Mouse (Mus musculus) embryonic fibroblast, embryonic 13.5 days (primary cell): ENCODE data around the gene Bdnf.

Source experiments
- CTCF ChIP-seq: IDR thresholded peaks from 2 replicates; pipeline ENCODE4 v1.5.1; 2011; ENCODE audit warnings: mild to moderate bottlenecking, control low read depth, low read length, moderate library complexity, borderline replicate concordance; ENCODE audit not compliant: insufficient read depth
- POLR2A ChIP-seq: IDR thresholded peaks from 2 replicates; pipeline ENCODE4 v1.6.1; 2011; ENCODE audit warnings: low read depth, mild to moderate bottlenecking, control low read depth, low read length, moderate library complexity

DNA sequence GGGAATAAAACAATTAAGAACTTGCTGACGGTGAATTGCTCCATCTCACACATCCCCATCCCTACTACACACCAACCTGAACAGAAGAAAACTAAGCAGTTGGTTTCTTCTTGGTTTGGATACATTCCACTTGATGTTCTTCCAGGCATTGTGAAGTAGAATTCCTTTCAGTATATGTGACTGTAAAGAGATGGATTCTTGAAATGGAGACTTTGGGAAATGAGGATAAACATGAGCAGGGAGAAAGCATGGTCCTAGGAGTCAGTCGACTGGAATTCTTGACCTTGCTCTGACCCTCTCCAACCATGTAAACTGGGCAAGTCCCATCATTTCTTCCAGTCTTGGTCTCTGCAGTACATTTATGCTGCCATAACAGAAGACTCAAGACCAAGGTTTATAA lies 63.8 kb downstream of the Bdnf start:
- TF ChIP-seq CTCF = no peak
- no peak for TF ChIP-seq POLR2A
